Mouse (Mus musculus): ENCODE measurements around the gene Wdr86. TPM values are rescaled to one million over a fixed set of nuclear protein-coding genes. Genes with fewer than 3 reads are reported as not detected.

The Wdr86 gene
- polyA plus RNA-seq, 1 experiment = not detected

- TF ChIP-seq POLR2A (IDR thresholded peaks at IDR 0.05; ENCODE audit: insufficient read depth, low read depth, low read length) (no peak), CTCF (IDR thresholded peaks at IDR 0.05; ENCODE audit: insufficient read depth, low read depth, low read length) (no peak)
- H3K4me1 ChIP-seq (ENCODE audit: control insufficient read depth, insufficient read depth, low read length) = peaks cover 5% of the 10 kb centered on the region; the same call in 1 of the 2 replicates
- WGBS = 96% methylated on average over 1 of the region's 1 CpGs
These were observed 8.0 kb upstream of the Wdr86 start for GRCm38 (mm10) chr5:24738517-24738916.

GRCm38 (mm10) chr5:24737595-24737994 lies 7.1 kb upstream of the Wdr86 start:
- WGBS = 93% methylated on average over 10 of the region's 10 CpGs
- H3K27ac ChIP-seq (ENCODE audit: insufficient read depth, low read depth, low read length) = no peak overlapping the region
- peaks cover 5% of the 10 kb centered on the region; the same call in 1 of the 2 replicates for H3K4me1 ChIP-seq (ENCODE audit: control insufficient read depth, insufficient read depth, low read length)
- TF ChIP-seq POLR2A (IDR thresholded peaks at IDR 0.05; ENCODE audit: insufficient read depth, low read depth, low read length) (no peak), CTCF (IDR thresholded peaks at IDR 0.05; ENCODE audit: insufficient read depth, low read depth, low read length) (no peak)
- H3K4me3 ChIP-seq (ENCODE audit: insufficient read depth, low read depth, low read length) = no peak overlapping the region

More at GRCm38 (mm10) chr5:24738517-24738916, 8.0 kb upstream of the Wdr86 start:
- H3K4me3 ChIP-seq (ENCODE audit: insufficient read depth, low read depth, low read length) = no peak overlapping the region
- H3K27ac ChIP-seq (ENCODE audit: insufficient read depth, low read depth, low read length) = no peak overlapping the region

DNA sequence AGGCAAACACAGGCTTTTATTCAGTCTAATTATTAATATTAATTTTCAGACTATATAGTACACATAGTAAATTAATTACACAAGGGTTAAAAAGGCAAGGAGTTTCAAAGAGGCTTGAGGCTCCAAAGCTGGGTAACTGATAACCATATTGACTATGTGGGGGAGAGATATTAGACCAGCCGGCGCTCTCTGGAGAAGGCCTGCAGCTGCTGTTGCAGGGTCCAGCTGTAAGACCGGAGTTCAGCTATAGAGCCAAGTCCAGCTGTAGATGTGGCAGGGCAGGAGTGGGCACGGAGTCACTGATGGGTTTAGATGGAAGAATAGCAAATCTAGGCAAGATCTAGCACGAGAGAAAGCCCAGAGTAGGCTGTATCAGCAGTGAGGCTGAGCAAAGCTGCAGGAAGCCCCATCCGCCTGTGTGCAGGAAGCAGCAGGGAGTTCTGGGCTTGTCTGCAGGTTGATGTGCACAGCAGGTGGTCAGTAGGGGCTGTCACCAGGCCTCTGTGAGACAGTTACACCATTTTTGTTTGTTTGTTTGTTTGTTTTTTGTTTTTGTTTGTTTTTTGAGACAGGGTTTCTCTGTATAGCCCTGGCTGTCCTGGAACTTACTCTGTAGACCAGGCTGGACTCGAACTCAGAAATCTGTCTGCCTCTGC lies 3.4 kb upstream of the Wdr86 start:
- whole genome bisulfite sequencing = 83% methylated on average over 7 of the region's 7 CpGs
- H3K4me3 ChIP-seq (ENCODE audit: insufficient read depth, low read depth, low read length) = no peak overlapping the region
- TF ChIP-seq POLR2A (IDR thresholded peaks at IDR 0.05; ENCODE audit: insufficient read depth, low read depth, low read length) (no peak), CTCF (IDR thresholded peaks at IDR 0.05; ENCODE audit: insufficient read depth, low read depth, low read length) (no peak)

GRCm38 (mm10) chr5:24733134-24733533 lies 2.6 kb upstream of the Wdr86 start:
- H3K27ac ChIP-seq (ENCODE audit: insufficient read depth, low read depth, low read length) = no peak overlapping the region
- peaks cover 15% of the 10 kb centered on the region for H3K4me1 ChIP-seq (ENCODE audit: control insufficient read depth, insufficient read depth, low read length)
- 41% methylated on average over 8 of the region's 8 CpGs for WGBS
- TF ChIP-seq POLR2A (IDR thresholded peaks at IDR 0.05; ENCODE audit: insufficient read depth, low read depth, low read length) = no peak
- TF ChIP-seq CTCF (IDR thresholded peaks at IDR 0.05; ENCODE audit: insufficient read depth, low read depth, low read length) = no peak
- no peak overlapping the region for H3K4me3 ChIP-seq (ENCODE audit: insufficient read depth, low read depth, low read length)

More for the DNA sequence above, 3.4 kb upstream of the Wdr86 start:
- peaks cover 15% of the 10 kb centered on the region for H3K4me1 ChIP-seq (ENCODE audit: control insufficient read depth, insufficient read depth, low read length)
- no peak overlapping the region for H3K27ac ChIP-seq (ENCODE audit: insufficient read depth, low read depth, low read length)

GRCm38 (mm10) chr5:24730986-24731385 lies 459 bp upstream of the Wdr86 start:
- Histone ChIP-seq H3K4me1 (ENCODE audit: control insufficient read depth, insufficient read depth, low read length) (peaks cover 15% of the 10 kb centered on the region), H3K27ac (ENCODE audit: insufficient read depth, low read depth, low read length) (no peak overlapping the region), H3K4me3 (ENCODE audit: insufficient read depth, low read depth, low read length) (peak overlapping the region; percentile 31)
- 8% methylated on average over 15 of the region's 15 CpGs for WGBS
- no peak for TF ChIP-seq POLR2A (IDR thresholded peaks at IDR 0.05; ENCODE audit: insufficient read depth, low read depth, low read length)
- no peak for TF ChIP-seq CTCF (IDR thresholded peaks at IDR 0.05; ENCODE audit: insufficient read depth, low read depth, low read length)

- no peak overlapping the region for H3K27ac ChIP-seq (ENCODE audit: insufficient read depth, low read depth, low read length)
- no peak for TF ChIP-seq POLR2A (IDR thresholded peaks at IDR 0.05; ENCODE audit: insufficient read depth, low read depth, low read length)
- no peak for TF ChIP-seq CTCF (IDR thresholded peaks at IDR 0.05; ENCODE audit: insufficient read depth, low read depth, low read length)
- peak overlapping the region; percentile 24 for H3K4me3 ChIP-seq (ENCODE audit: insufficient read depth, low read depth, low read length)
- peaks cover 15% of the 10 kb centered on the region for H3K4me1 ChIP-seq (ENCODE audit: control insufficient read depth, insufficient read depth, low read length)
- WGBS = 2% methylated on average over 49 of the region's 49 CpGs
These were observed 585 bp downstream of the Wdr86 start for GRCm38 (mm10) chr5:24729797-24730487.

- H3K27ac ChIP-seq (ENCODE audit: insufficient read depth, low read depth, low read length) = no peak overlapping the region
- peaks cover 18% of the 10 kb centered on the region for H3K4me1 ChIP-seq (ENCODE audit: control insufficient read depth, insufficient read depth, low read length)
- no peak for TF ChIP-seq POLR2A (IDR thresholded peaks at IDR 0.05; ENCODE audit: insufficient read depth, low read depth, low read length)
- TF ChIP-seq CTCF (IDR thresholded peaks at IDR 0.05; ENCODE audit: insufficient read depth, low read depth, low read length) = no peak
- H3K4me3 ChIP-seq (ENCODE audit: insufficient read depth, low read depth, low read length) = no peak overlapping the region
- 63% methylated on average over 12 of the region's 12 CpGs for WGBS
These were observed 3.4 kb downstream of the Wdr86 start for GRCm38 (mm10) chr5:24726901-24727836.

DNA sequence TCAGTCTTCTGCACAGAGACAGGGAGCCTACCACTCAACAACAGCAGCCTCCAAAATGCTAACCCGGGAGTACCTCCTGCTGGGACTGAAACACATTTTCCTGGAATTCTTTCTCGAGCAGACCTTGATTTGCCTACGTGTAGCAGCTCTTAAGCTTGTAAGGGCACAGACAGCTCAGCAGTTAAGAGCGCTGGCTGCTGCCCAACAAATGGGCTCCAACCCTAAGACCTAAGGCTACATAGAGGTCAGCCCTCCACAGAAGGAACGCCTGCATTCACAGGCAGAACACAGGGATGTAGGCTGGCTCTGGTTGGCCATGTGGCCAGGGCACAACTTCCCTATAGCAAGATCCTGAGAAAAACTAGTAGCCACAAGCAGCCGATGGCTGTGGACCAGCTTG lies 4.6 kb downstream of the Wdr86 start:
- no peak for TF ChIP-seq POLR2A (IDR thresholded peaks at IDR 0.05; ENCODE audit: insufficient read depth, low read depth, low read length)
- no peak for TF ChIP-seq CTCF (IDR thresholded peaks at IDR 0.05; ENCODE audit: insufficient read depth, low read depth, low read length)
- Histone ChIP-seq H3K4me1 (ENCODE audit: control insufficient read depth, insufficient read depth, low read length) (peaks cover 16% of the 10 kb centered on the region), H3K27ac (ENCODE audit: insufficient read depth, low read depth, low read length) (no peak overlapping the region), H3K4me3 (ENCODE audit: insufficient read depth, low read depth, low read length) (no peak overlapping the region)
- WGBS = 78% methylated on average over 6 of the region's 6 CpGs

All from olfactory bulb, adult 2 months (tissue).